Mouse (Mus musculus): ENCODE data around the gene Map1lc3b.

GRCm38 (mm10) chr8:121603801-121604200 lies 13.6 kb downstream of the Map1lc3b start:
- TF ChIP-seq TAL1 (IDR thresholded peaks at IDR 0.05; ENCODE audit: low read length): no peak
- no peak for TF ChIP-seq GATA1 (IDR thresholded peaks at IDR 0.05; ENCODE audit: low read length)
